8 mouse cellular contexts compared by ENCODE assay signal in genomic region chr1:186712802-186713471, GRCm38 (mm10). TPM values are rescaled to one million over a fixed set of nuclear protein-coding genes. Genes with fewer than 3 reads are reported as not detected.
A peak's percentile ranks its signal among the peaks of the same experiment; 100 is the strongest.
DNase-seq lines count a peak whose midpoint lies in the region; ATAC-seq and TF ChIP-seq lines count a peak whose summit lies in the region.

No protein-coding gene starts in this region.

- 1% methylated on average over 3 of the region's 3 CpGs for WGBS in intestine, embryonic 15.5 days
- 2% methylated on average over 3 of the region's 3 CpGs for WGBS in intestine, embryonic 16.5 days
- WGBS in limb, embryonic 11.5 days = under 1% methylated on average over 3 of the region's 3 CpGs
- WGBS in thymus, adult 2 months = 5% methylated on average over 3 of the region's 3 CpGs

- 0 out of 2 replicates have a peak, but pooled peaks have one; percentile 27 for ATAC-seq in intestine, embryonic 15.5 days
- ATAC-seq in intestine, embryonic 16.5 days = no peak; the same call in 1 of the 2 replicates
- ATAC-seq in CD4-positive, CD25-positive, alpha-beta regulatory T cell, adult 4 months = peak; percentile 58
- no peak for ATAC-seq in limb, embryonic 11.5 days (ENCODE audit: insufficient number of reproducible peaks, low FRiP score, low TSS enrichment, low read depth)
- no peak for ATAC-seq in monocyte, adult 5-6 weeks (replicated peaks; ENCODE audit: insufficient number of reproducible peaks, low FRiP score, low TSS enrichment, poor library complexity, severe bottlenecking)

- no peak for TF ChIP-seq POLR2A in thymus, adult 2 months (IDR thresholded peaks at IDR 0.05; ENCODE audit: control insufficient read depth, extremely low read depth, insufficient read depth, low read length, poor library complexity)

- no peak overlapping the region for H3K27ac ChIP-seq in intestine, embryonic 15.5 days
- H3K27ac ChIP-seq in intestine, embryonic 16.5 days (ENCODE audit: low read length) = no peak overlapping the region
- no peak overlapping the region for H3K27ac ChIP-seq in limb, embryonic 11.5 days (replicated peaks; ENCODE audit: low read depth, low read length)
- H3K27ac ChIP-seq in thymus, adult 2 months (ENCODE audit: control insufficient read depth, insufficient read depth, low read length) = no peak overlapping the region

- no peaks in the 10 kb centered on the region; the same call in 1 of the 2 replicates for H3K27me3 ChIP-seq in intestine, embryonic 15.5 days (replicated peaks)
- no peaks in the 10 kb centered on the region for H3K27me3 ChIP-seq in intestine, embryonic 16.5 days (replicated peaks; ENCODE audit: control insufficient read depth, insufficient read depth, low read length)
- no peaks in the 10 kb centered on the region for H3K27me3 ChIP-seq in limb, embryonic 11.5 days (ENCODE audit: control insufficient read depth, insufficient read depth, low read length)
- no peaks in the 10 kb centered on the region for H3K27me3 ChIP-seq in thymus, adult 2 months (ENCODE audit: control insufficient read depth, insufficient read depth, low read length)

- no peaks in the 10 kb centered on the region for H3K9me3 ChIP-seq in intestine, embryonic 15.5 days
- no peaks in the 10 kb centered on the region for H3K9me3 ChIP-seq in intestine, embryonic 16.5 days (ENCODE audit: control insufficient read depth, low read length)
- H3K9me3 ChIP-seq in limb, embryonic 11.5 days (ENCODE audit: control insufficient read depth, low read length) = no peaks in the 10 kb centered on the region

- TF ChIP-seq CTCF in thymus, adult 2 months (IDR thresholded peaks at IDR 0.05; ENCODE audit: borderline replicate concordance, control insufficient read depth, extremely low read depth, insufficient read depth, low read length, poor library complexity) = no peak

- no peaks in the 10 kb centered on the region for H3K36me3 ChIP-seq in intestine, embryonic 15.5 days
- peaks cover 6% of the 10 kb centered on the region; the same call in 1 of the 2 replicates for H3K36me3 ChIP-seq in intestine, embryonic 16.5 days (ENCODE audit: control insufficient read depth, insufficient read depth, low read length)
- H3K36me3 ChIP-seq in limb, embryonic 11.5 days (ENCODE audit: control insufficient read depth, insufficient read depth, low read length) = no peaks in the 10 kb centered on the region
- H3K36me3 ChIP-seq in thymus, adult 2 months (ENCODE audit: control insufficient read depth, insufficient read depth, low read length) = no peaks in the 10 kb centered on the region

- no peaks in the 10 kb centered on the region for H3K4me1 ChIP-seq in intestine, embryonic 15.5 days (replicated peaks)
- no peaks in the 10 kb centered on the region for H3K4me1 ChIP-seq in intestine, embryonic 16.5 days (ENCODE audit: control insufficient read depth, insufficient read depth, low read length)
- H3K4me1 ChIP-seq in limb, embryonic 11.5 days (ENCODE audit: control insufficient read depth, insufficient read depth, low read length) = no peaks in the 10 kb centered on the region
- no peaks in the 10 kb centered on the region for H3K4me1 ChIP-seq in thymus, adult 2 months (replicated peaks; ENCODE audit: control insufficient read depth, insufficient read depth, low read length)

- no peak overlapping the region for H3K4me2 ChIP-seq in intestine, embryonic 15.5 days (replicated peaks)
- H3K4me2 ChIP-seq in intestine, embryonic 16.5 days (ENCODE audit: low read depth, low read length) = no peak overlapping the region
- H3K4me2 ChIP-seq in limb, embryonic 11.5 days (ENCODE audit: low read depth, severe bottlenecking) = no peak overlapping the region

- DNase-seq in 3134 (ENCODE audit: extremely low read depth, insufficient read length, low spot score) = peak; percentile 23
- peak; percentile 78 for DNase-seq in embryo, embryonic 10.5 days (ENCODE audit: low spot score)
- DNase-seq in limb, embryonic 11.5 days (ENCODE audit: low spot score) = peak; percentile 68
- DNase-seq in thymus, adult 2 months = no peak

- H3K9ac ChIP-seq in intestine, embryonic 15.5 days = no peak overlapping the region
- H3K9ac ChIP-seq in intestine, embryonic 16.5 days (ENCODE audit: low read depth, low read length) = no peak overlapping the region
- H3K9ac ChIP-seq in limb, embryonic 11.5 days (ENCODE audit: low read length) = no peak overlapping the region

- H3K4me3 ChIP-seq in intestine, embryonic 15.5 days (replicated peaks) = no peak overlapping the region
- H3K4me3 ChIP-seq in intestine, embryonic 16.5 days (ENCODE audit: low read length) = no peak overlapping the region
- H3K4me3 ChIP-seq in limb, embryonic 11.5 days (ENCODE audit: low read depth, low read length) = no peak overlapping the region
- H3K4me3 ChIP-seq in thymus, adult 2 months (ENCODE audit: control insufficient read depth, insufficient read depth, low read length) = no peak overlapping the region

RNA-seq across cellular contexts. Expression of gene Tgfb2, which starts 7.1 kb away (rescaled TPM):
- 16.5 and 18.5 TPM in 2 replicates for polyA plus RNA-seq in intestine, embryonic 15.5 days (2015; fragmentation: Nextera tagmentation; extraction: Ambion mirVana)
- polyA plus RNA-seq in intestine, embryonic 16.5 days (2015; fragmentation: Nextera tagmentation; extraction: Ambion mirVana) = 11.0 and 12.2 TPM in 2 replicates
- under 1 TPM; 0.08 to 0.51 TPM for polyA plus RNA-seq in CD4-positive, CD25-positive, alpha-beta regulatory T cell, adult 4 months (2017; shearing (Covaris generic))
- polyA plus RNA-seq in limb, embryonic 11.5 days (2014; fragmentation: Nextera tagmentation; extraction: Ambion mirVana) = 45.0 and 52.1 TPM in 2 replicates
- 0.21 to 0.68 TPM (median 0.29 TPM) in 3 replicates for total RNA-seq in monocyte, adult 5-6 weeks (2017)
- polyA plus RNA-seq in thymus, adult 2 months (2012; rRNA removed) = 0.78 and 0.89 TPM in 2 replicates

RNA-seq across cellular contexts. Expression of gene Rrp15, which starts 36.2 kb away (rescaled TPM):
- 66.2 and 69.9 TPM in 2 replicates for polyA plus RNA-seq in intestine, embryonic 15.5 days (2015; fragmentation: Nextera tagmentation; extraction: Ambion mirVana)
- polyA plus RNA-seq in intestine, embryonic 16.5 days (2015; fragmentation: Nextera tagmentation; extraction: Ambion mirVana) = 53.9 and 61.2 TPM in 2 replicates
- 10 to 100 TPM; 23.0 to 25.8 TPM for polyA plus RNA-seq in CD4-positive, CD25-positive, alpha-beta regulatory T cell, adult 4 months (2017; shearing (Covaris generic))
- polyA plus RNA-seq in limb, embryonic 11.5 days (2014; fragmentation: Nextera tagmentation; extraction: Ambion mirVana) = 89.0 and 94.1 TPM in 2 replicates
- 30.3 to 33.2 TPM (median 31.4 TPM) in 3 replicates for total RNA-seq in monocyte, adult 5-6 weeks (2017)
- 3.2 and 3.3 TPM in 2 replicates for polyA plus RNA-seq in thymus, adult 2 months (2012; rRNA removed)

Comparison
In these comparisons a context has a peak if more than half of its experiments do, and no peak if none do; other contexts are left out.
1. ATAC-seq: peak in intestine, embryonic 15.5 days (single experiment) and CD4-positive, CD25-positive, alpha-beta regulatory T cell, adult 4 months (single experiment); none in intestine, embryonic 16.5 days (single experiment), limb, embryonic 11.5 days (single experiment) and monocyte, adult 5-6 weeks (single experiment).